Mouse (Mus musculus) kidney, adult 2 months (tissue): ENCODE data around the gene Adamts17.

Experiments used
- CTCF ChIP-seq: fragments of 200-500 bp; conservative IDR thresholded peaks from 2 replicates; pipeline ENCODE4 v1.5.1; 2011; ENCODE audit warnings: low read depth, mild to moderate bottlenecking, control low read depth, low read length, moderate library complexity, mixed read lengths; ENCODE audit not compliant: insufficient read depth, insufficient read length
- POLR2A ChIP-seq: fragments of 200-500 bp; IDR thresholded peaks from one replicate; pipeline ENCODE4 v1.6.1; 2011; ENCODE audit warnings: low read depth, low read length, control low read depth

DNA sequence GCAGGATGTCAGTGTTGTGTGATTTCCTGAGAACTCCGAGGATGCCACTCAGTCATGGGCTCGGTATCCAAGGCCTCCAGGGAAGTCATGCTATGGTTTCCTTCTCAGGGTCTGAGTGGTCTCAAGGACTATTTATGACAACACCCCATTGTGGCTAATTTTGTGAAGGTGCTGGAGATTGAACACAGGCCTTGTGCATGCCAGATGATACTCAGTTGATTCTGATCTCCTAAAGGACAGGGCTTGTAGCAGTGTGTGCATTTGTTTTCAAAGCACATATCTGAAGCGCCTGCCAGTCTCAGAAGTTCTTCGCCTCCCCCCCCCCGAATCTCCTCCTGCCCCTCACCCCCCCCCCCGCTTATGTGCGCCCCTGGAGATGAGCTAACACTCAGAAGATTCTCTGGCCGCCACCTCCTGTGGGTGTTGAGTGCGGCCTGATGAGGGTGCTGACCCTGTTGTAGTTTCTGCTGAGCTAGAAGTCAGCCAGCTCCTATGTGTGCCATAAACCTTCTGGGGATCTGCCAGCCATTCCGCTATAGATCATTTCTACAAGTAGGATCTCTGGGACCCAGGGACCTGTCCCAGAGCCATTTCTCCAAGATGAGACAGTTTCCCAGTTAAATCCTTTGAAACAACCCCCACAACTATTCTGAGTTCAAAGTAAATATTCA, 232.6 kb downstream of the Adamts17 start:
- no peak for TF ChIP-seq CTCF
- no peak for TF ChIP-seq POLR2A
